Mouse (Mus musculus): ENCODE measurements at regions not wholly inside any gene's neighbourhood (a gene's known extent, or its start where the extent isn't known, plus 50 kb on each side); places are given as distances from the start of the nearest gene placed in this dataset.

GRCm38 (mm10) chr9:47307752-47308500 lies 222.0 kb upstream of the Cadm1 start:
- TF ChIP-seq MAZ (IDR thresholded peaks at IDR 0.05; ENCODE audit: low read depth, low read length), result no peak
- no peak for TF ChIP-seq SMC3 (IDR thresholded peaks at IDR 0.05; ENCODE audit: low read depth, low read length)
- no peak for TF ChIP-seq KAT2A (IDR thresholded peaks at IDR 0.05; ENCODE audit: insufficient replicate concordance, low read length)
- no peak for TF ChIP-seq SIN3A (IDR thresholded peaks at IDR 0.05; ENCODE audit: low read length)
- no peak for TF ChIP-seq ZC3H11A (IDR thresholded peaks at IDR 0.05; ENCODE audit: low read depth, low read length)
- no peak for TF ChIP-seq ELF1 (IDR thresholded peaks at IDR 0.05; ENCODE audit: low read depth, low read length)
- no peak for TF ChIP-seq JUN (IDR thresholded peaks at IDR 0.05; ENCODE audit: insufficient read depth, low read depth, low read length)
- TF ChIP-seq JUND (conservative IDR thresholded peaks at IDR 0.05; ENCODE audit: low read depth, low read length), result no peak
- TF ChIP-seq ETS1 (conservative IDR thresholded peaks at IDR 0.05; ENCODE audit: low read depth, low read length), result no peak
- no peaks in the 10 kb centered on the region for H3K79me2 ChIP-seq (replicated peaks; ENCODE audit: control insufficient read depth, extremely low read depth, insufficient read depth, poor library complexity, severe bottlenecking)
- no peaks in the 10 kb centered on the region for H3K27me3 ChIP-seq (replicated peaks)
- H3K9me3 ChIP-seq (replicated peaks; ENCODE audit: low read length), result peaks cover 76% of the 10 kb centered on the region
- H3K4me1 ChIP-seq (ENCODE audit: control insufficient read depth in 1 of 2, insufficient read depth in 2 of 2), result no peaks in the 10 kb centered on the region
- no peaks in the 10 kb centered on the region for H3K36me3 ChIP-seq (replicated peaks in 1 of 2; ENCODE audit: control insufficient read depth in 1 of 2, insufficient read depth in 1 of 2, low read length in 1 of 2)
- DNase-seq (ENCODE audit: extremely low read depth), result no peak
- no peak overlapping the region for H3K9ac ChIP-seq (ENCODE audit: insufficient read depth, low read depth)
- no peak overlapping the region for H3K4me3 ChIP-seq (replicated peaks in 1 of 3; ENCODE audit: low read depth in 2 of 3, low read length in 2 of 3, poor library complexity in 1 of 3)
- dilution Hi-C loops (cut with MboI; ENCODE audit: extremely low pct_ligation_motif_present, extremely low pct_unique_long_range_greater_than_20kb, low sequenced_read_pairs) (no loop called here), in situ Hi-C loops (cut with MboI; ENCODE audit: low pct_ligation_motif_present, low pct_unique_long_range_greater_than_20kb, low sequenced_read_pairs) (no loop called here)
- no peak overlapping the region for H3K27ac ChIP-seq (ENCODE audit: insufficient read depth, low read depth)
- no peak overlapping the region for H3K4me2 ChIP-seq (ENCODE audit: insufficient read depth, low read depth, poor library complexity, severe bottlenecking)

GRCm38 (mm10) chr9:47313433-47313832 lies 216.5 kb upstream of the Cadm1 start:
- Histone ChIP-seq H3K27ac (ENCODE audit: insufficient read depth, low read depth) (no peak overlapping the region), H3K4me2 (ENCODE audit: insufficient read depth, low read depth, poor library complexity, severe bottlenecking) (no peak overlapping the region), H3K4me1 (ENCODE audit: control insufficient read depth in 1 of 2, insufficient read depth in 2 of 2) (no peaks in the 10 kb centered on the region), H3K36me3 (replicated peaks in 1 of 2; ENCODE audit: control insufficient read depth in 1 of 2, insufficient read depth in 1 of 2, low read length in 1 of 2) (no peaks in the 10 kb centered on the region), H3K79me2 (replicated peaks; ENCODE audit: control insufficient read depth, extremely low read depth, insufficient read depth, poor library complexity, severe bottlenecking) (no peaks in the 10 kb centered on the region), H3K4me3 (replicated peaks in 1 of 3; ENCODE audit: low read depth in 2 of 3, low read length in 2 of 3, poor library complexity in 1 of 3) (no peak overlapping the region), H3K27me3 (replicated peaks) (no peaks in the 10 kb centered on the region), H3K9ac (ENCODE audit: insufficient read depth, low read depth) (no peak overlapping the region), H3K9me3 (replicated peaks; ENCODE audit: low read length) (peaks cover 73% of the 10 kb centered on the region)
- in situ Hi-C loops (cut with MboI; ENCODE audit: low pct_ligation_motif_present, low pct_unique_long_range_greater_than_20kb, low sequenced_read_pairs), result no loop called here
- TF ChIP-seq MAFK (IDR thresholded peaks at IDR 0.05; ENCODE audit: insufficient replicate concordance, low read length) (no peak), MAX (IDR thresholded peaks at IDR 0.05; ENCODE audit: low read length) (no peak), PAX5 (IDR thresholded peaks at IDR 0.05; ENCODE audit: low read length) (no peak), HCFC1 (IDR thresholded peaks at IDR 0.05; ENCODE audit: low read depth, low read length) (no peak), KAT2A (IDR thresholded peaks at IDR 0.05; ENCODE audit: insufficient replicate concordance, low read length) (no peak), POLR2AphosphoS2 (IDR thresholded peaks at IDR 0.05; ENCODE audit: low read depth, low read length) (no peak), POLR2A (IDR thresholded peaks at IDR 0.05; ENCODE audit: low read depth, low read length) (no peak), E2F4 (IDR thresholded peaks at IDR 0.05; ENCODE audit: insufficient replicate concordance, low read depth, low read length) (no peak), SMC3 (IDR thresholded peaks at IDR 0.05; ENCODE audit: low read depth, low read length) (no peak), ZC3H11A (IDR thresholded peaks at IDR 0.05; ENCODE audit: low read depth, low read length) (no peak), TBP (conservative IDR thresholded peaks at IDR 0.05; ENCODE audit: low read depth, low read length) (no peak), NRF1 (IDR thresholded peaks at IDR 0.05; ENCODE audit: low read depth, low read length) (no peak), USF1 (IDR thresholded peaks at IDR 0.05; ENCODE audit: low read depth, low read length) (no peak), UBTF (IDR thresholded peaks at IDR 0.05; ENCODE audit: low read depth, low read length) (no peak), JUND (conservative IDR thresholded peaks at IDR 0.05; ENCODE audit: low read depth, low read length) (no peak), MXI1 (IDR thresholded peaks at IDR 0.05; ENCODE audit: low read depth, low read length) (no peak), ZKSCAN1 (IDR thresholded peaks at IDR 0.05; ENCODE audit: borderline replicate concordance, low read depth, low read length) (no peak), MYC (IDR thresholded peaks at IDR 0.05; ENCODE audit: low read depth, low read length) (no peak)
- dilution Hi-C loops (cut with MboI; ENCODE audit: extremely low pct_ligation_motif_present, extremely low pct_unique_long_range_greater_than_20kb, low sequenced_read_pairs), result no loop called here
- no peak for DNase-seq (ENCODE audit: extremely low read depth)
